Mouse (Mus musculus): ENCODE data around the gene Prdm4.

GRCm38 (mm10) chr10:85936280-85936965, 19.5 kb upstream of the Prdm4 start:
- no peak for TF ChIP-seq POLR2A (IDR thresholded peaks at IDR 0.05; ENCODE audit: extremely low read depth, insufficient read depth, low read length)
- TF ChIP-seq CTCF (IDR thresholded peaks at IDR 0.05; ENCODE audit: extremely low read depth, insufficient read depth, low read length): no peak

Data from cortical plate, adult 2 months (tissue).